Mouse (Mus musculus) stomach, postnatal 0 days (tissue): ENCODE data around the gene Ube2z. TPM values are rescaled to one million over a fixed set of nuclear protein-coding genes. Genes with fewer than 3 reads are reported as not detected.

Source experiments
- ATAC-seq: fragments of 200-750 bp; cut with Nextera tagmentation; 2 replicates; pipeline ENCODE4 v1.8.0; 2017; ENCODE audit not compliant: low FRiP score, low TSS enrichment
- DNase-seq: peaks from one replicate; pipeline ENCODE4 v3.0.0-alpha.2; 2016; ENCODE audit warnings: low spot score
- H3K27ac ChIP-seq: fragments of 300-500 bp; sonication (generic); replicated peaks from 2 replicates; pipeline ENCODE4 v1.5.1; 2014; ENCODE audit warnings: mild to moderate bottlenecking, control low read depth
- H3K27me3 ChIP-seq: fragments of 300-500 bp; sonication (generic); 2 replicates; pipeline ENCODE4 v1.6.1; 2014; ENCODE audit warnings: low read length; ENCODE audit not compliant: control insufficient read depth, insufficient read depth
- H3K36me3 ChIP-seq: fragments of 300-500 bp; sonication (generic); 2 replicates; pipeline ENCODE4 v1.6.1; 2014; ENCODE audit warnings: low read length, mixed read lengths; ENCODE audit not compliant: control insufficient read depth, insufficient read depth
- H3K4me1 ChIP-seq: fragments of 300-500 bp; sonication (generic); replicated peaks from 2 replicates; pipeline ENCODE4 v1.6.1; 2014; ENCODE audit warnings: antibody characterized with exemption; ENCODE audit not compliant: control insufficient read depth, insufficient read depth
- H3K4me2 ChIP-seq: fragments of 300-500 bp; sonication (generic); replicated peaks from 2 replicates; pipeline ENCODE4 v1.6.1; 2014; ENCODE audit warnings: low read depth, mild to moderate bottlenecking, control low read depth, moderate library complexity
- H3K4me3 ChIP-seq: fragments of 300-500 bp; sonication (generic); 2 replicates; pipeline ENCODE4 v1.5.1; 2014; ENCODE audit warnings: low read depth, low read length, control low read depth
- H3K9ac ChIP-seq: fragments of 300-500 bp; sonication (generic); 2 replicates; pipeline ENCODE4 v1.6.1; 2014; ENCODE audit warnings: mild to moderate bottlenecking, low read length, control low read depth, mixed read lengths
- H3K9me3 ChIP-seq: fragments of 300-500 bp; sonication (generic); 2 replicates; pipeline ENCODE4 v1.6.1; 2016; ENCODE audit warnings: low read length; ENCODE audit not compliant: control insufficient read depth
- CTCF ChIP-seq: IDR thresholded peaks from 2 replicates; pipeline ENCODE4 v1.5.1; 2016; ENCODE audit warnings: antibody characterized with exemption, low read depth, mild to moderate bottlenecking, moderate library complexity
- EP300 ChIP-seq: optimal IDR thresholded peaks from 2 replicates; pipeline ENCODE3; 2016; ENCODE audit warnings: antibody characterized with exemption
- WGBS: fragments of 180-500 bp; shearing (Covaris S2); extraction: QIAGEN DNeasy Blood & Tissue Kit; methylation state at CpG from one replicate; pipeline ENCODE4 v1.1.7; 2014; 5-methylcytosine and 5-hydroxymethylcytosine counted together
- polyA plus RNA-seq: library from polyadenylated mRNA; unstranded; fragments of >200 nt; fragmentation: Nextera tagmentation; extraction: Ambion mirVana; gene quantifications from 2 replicates; pipeline ENCODE4 v1.2.1, GENCODE M21; 2015

The Ube2z gene
- polyA plus RNA-seq, 1 experiment from 2014 or later: 26.4 TPM

DNA sequence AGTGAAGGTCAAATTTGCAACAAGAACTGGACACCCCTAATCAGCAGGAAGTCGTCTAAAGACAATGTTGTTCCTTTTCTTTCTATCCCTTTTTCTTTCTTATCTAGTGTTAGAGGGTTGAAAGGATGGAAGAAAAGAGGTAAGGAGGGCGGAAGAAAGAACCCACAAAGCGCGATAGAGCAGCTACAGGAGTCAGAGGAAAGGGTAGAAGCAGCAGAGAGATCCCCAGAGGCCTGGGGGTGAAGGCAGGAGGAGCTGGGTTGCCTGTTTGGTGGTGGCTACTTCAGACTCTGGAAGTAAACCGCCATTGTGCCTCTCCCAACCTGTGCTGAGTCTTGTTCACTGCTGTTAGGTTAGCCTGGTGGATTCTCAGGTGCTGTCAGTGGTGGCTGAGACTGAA, 37.1 kb downstream of the Ube2z start:
- H3K27ac ChIP-seq: no peak overlapping the region
- no peak overlapping the region for H3K9ac ChIP-seq
- no peak overlapping the region for H3K4me2 ChIP-seq
- no peaks in the 10 kb centered on the region for H3K27me3 ChIP-seq
- TF ChIP-seq EP300 (no peak), CTCF (no peak)
- H3K36me3 ChIP-seq: no peaks in the 10 kb centered on the region
- 62% methylated on average over 5 of the region's 5 CpGs for whole genome bisulfite sequencing
- DNase-seq (no peak), ATAC-seq (no peak)
- H3K4me3 ChIP-seq: no peak overlapping the region
- no peaks in the 10 kb centered on the region for H3K4me1 ChIP-seq
- no peaks in the 10 kb centered on the region for H3K9me3 ChIP-seq

DNA sequence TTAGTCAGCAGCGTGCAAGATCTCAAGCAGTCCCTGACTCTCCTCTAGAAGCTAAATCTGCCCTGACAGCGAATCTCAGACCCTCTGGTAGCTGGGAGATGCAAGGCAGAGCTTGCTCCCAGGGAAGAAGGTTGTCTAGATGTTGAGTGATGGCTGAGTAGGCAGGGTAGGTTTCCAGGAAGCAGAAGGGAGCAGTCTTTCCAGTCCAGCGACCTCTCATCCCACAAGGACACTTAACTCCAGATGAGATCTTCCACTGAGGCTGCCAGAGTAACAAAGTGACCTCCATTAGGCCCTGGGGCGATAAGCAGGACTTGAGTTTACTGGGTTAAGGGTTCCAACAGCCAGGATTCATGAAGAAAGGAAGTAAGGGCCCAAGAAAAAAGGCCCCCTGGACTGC, 44.6 kb downstream of the Ube2z start:
- WGBS: 57% methylated on average over 4 of the region's 4 CpGs
- H3K4me2 ChIP-seq: no peak overlapping the region

DNA sequence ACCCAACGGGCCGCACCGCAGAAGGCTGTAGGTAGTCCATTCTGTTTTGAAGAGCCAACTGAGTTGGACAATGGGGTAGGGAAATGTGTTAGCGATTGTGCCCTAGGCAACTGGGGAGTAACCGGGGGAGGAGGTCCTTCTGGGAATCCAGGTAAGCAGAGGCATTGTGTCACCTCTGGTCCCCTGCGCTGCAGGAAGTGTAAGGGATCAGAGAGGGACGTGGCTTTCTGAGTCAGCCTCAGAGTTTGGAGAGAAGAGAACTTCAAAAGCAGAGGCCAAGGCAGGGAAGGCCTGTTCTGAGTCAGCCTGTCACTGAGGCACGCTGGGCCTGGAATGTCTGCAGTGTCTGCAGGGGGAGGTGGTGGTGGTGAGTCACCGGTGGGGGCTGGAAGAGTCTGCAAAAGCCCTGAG, 47.2 kb downstream of the Ube2z start:
- H3K4me2 ChIP-seq: no peak overlapping the region
- no peak overlapping the region for H3K9ac ChIP-seq
- no peaks in the 10 kb centered on the region for H3K9me3 ChIP-seq
- H3K27me3 ChIP-seq: peaks cover 2% of the 10 kb centered on the region; the same call in 1 of the 2 replicates
- ATAC-seq: peak; percentile 89
- WGBS: 21% methylated on average over 9 of the region's 9 CpGs
- peak; percentile 49 for DNase-seq
- peak overlapping the region; percentile 35 for H3K27ac ChIP-seq
- no peak overlapping the region for H3K4me3 ChIP-seq
- TF ChIP-seq CTCF (no peak), EP300 (no peak)
- no peaks in the 10 kb centered on the region for H3K36me3 ChIP-seq
- no peaks in the 10 kb centered on the region for H3K4me1 ChIP-seq

More for the DNA sequence above, 44.6 kb downstream of the Ube2z start:
- Histone ChIP-seq H3K36me3 (no peaks in the 10 kb centered on the region), H3K9me3 (no peaks in the 10 kb centered on the region), H3K4me1 (no peaks in the 10 kb centered on the region), H3K4me3 (no peak overlapping the region), H3K27me3 (no peaks in the 10 kb centered on the region), H3K9ac (no peak overlapping the region), H3K27ac (no peak overlapping the region)
- TF ChIP-seq CTCF: no peak
- TF ChIP-seq EP300: no peak
- ATAC-seq (no peak), DNase-seq (no peak)

DNA sequence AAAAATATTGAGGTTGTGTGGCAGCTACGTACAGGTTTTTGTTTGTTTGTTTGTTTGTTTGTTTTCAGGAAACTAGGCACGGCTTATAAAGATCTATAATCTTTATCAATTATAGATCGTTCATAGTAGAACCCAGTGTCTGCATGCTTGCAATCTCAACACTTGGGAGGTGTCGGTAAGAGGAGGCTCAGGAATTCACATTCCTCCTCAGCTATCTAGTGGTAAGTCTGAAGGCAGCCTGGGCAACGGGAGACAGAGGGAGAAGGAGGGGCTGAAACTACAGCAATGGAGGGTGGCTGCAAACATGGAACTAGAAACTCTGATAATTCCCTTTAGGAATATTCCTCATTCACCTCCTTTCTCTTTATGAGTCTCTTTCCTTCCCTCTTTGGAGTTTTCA, 49.8 kb downstream of the Ube2z start:
- ATAC-seq (no peak), DNase-seq (no peak)
- 29% methylated on average over 5 of the region's 5 CpGs for WGBS
- Histone ChIP-seq H3K9ac (no peak overlapping the region), H3K36me3 (no peaks in the 10 kb centered on the region), H3K9me3 (no peaks in the 10 kb centered on the region), H3K4me2 (no peak overlapping the region), H3K4me1 (no peaks in the 10 kb centered on the region), H3K4me3 (no peak overlapping the region), H3K27me3 (peaks cover 5% of the 10 kb centered on the region; the same call in 1 of the 2 replicates), H3K27ac (no peak overlapping the region)
- no peak for TF ChIP-seq CTCF
- TF ChIP-seq EP300: no peak

DNA sequence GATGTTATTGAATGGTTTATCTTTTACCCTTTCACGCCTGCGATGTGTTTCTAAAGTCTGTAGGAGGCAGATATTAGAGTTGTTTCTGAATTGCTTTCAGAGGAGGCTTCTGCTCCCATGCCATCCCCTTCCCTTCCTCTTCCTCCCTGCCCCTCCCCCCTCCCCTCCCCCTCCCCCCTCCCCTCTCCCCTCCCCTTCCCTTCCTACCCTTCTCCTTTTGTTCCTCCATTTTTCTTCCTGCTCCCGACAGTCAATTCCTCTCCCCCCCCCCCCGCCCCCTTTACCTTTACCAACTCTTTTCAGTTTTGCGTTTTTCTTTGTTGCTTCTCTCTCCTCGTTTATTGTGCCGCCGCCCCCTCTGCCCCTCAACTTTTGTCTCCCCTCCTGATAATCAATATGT, 53.2 kb downstream of the Ube2z start:
- peaks cover 8% of the 10 kb centered on the region; the same call in 1 of the 2 replicates for H3K27me3 ChIP-seq
- ATAC-seq (no peak), DNase-seq (no peak)
- no peak overlapping the region for H3K4me3 ChIP-seq
- TF ChIP-seq CTCF: no peak
- no peak for TF ChIP-seq EP300
- H3K27ac ChIP-seq: no peak overlapping the region
- no peaks in the 10 kb centered on the region for H3K36me3 ChIP-seq
- no peak overlapping the region for H3K4me2 ChIP-seq
- no peaks in the 10 kb centered on the region for H3K9me3 ChIP-seq
- 5% methylated on average over 5 of the region's 8 CpGs for WGBS
- no peak overlapping the region for H3K9ac ChIP-seq
- no peaks in the 10 kb centered on the region for H3K4me1 ChIP-seq

DNA sequence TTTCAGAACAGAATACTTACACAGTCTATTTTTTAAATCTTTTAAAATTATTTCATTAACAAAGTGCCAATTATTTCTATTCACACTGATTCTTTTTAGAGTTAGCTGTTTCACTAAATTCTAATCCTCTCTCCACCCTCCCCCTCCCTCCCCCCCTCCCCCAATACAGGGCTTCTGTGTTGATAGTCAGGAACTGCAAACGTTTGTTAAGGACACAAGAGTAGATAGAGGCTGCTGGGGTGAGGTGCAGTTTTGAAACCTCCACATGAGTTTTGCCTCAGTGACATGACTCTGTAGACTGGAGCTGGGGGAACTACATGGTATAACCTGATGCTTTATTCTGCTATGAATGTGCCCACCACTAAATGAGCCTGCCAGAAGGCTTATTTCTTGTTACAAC, 56.4 kb downstream of the Ube2z start:
- no peak overlapping the region for H3K4me2 ChIP-seq
- H3K9ac ChIP-seq: no peak overlapping the region
- 0 out of 2 replicates have a peak, but pooled peaks cover 4% of the 10 kb centered on the region for H3K4me1 ChIP-seq
- TF ChIP-seq CTCF (no peak), EP300 (no peak)
- DNase-seq (no peak), ATAC-seq (no peak)
- H3K36me3 ChIP-seq: no peaks in the 10 kb centered on the region
- 26% methylated on average over 1 of the region's 1 CpGs for WGBS
- H3K4me3 ChIP-seq: no peak overlapping the region
- peaks cover 10% of the 10 kb centered on the region; the same call in 1 of the 2 replicates for H3K27me3 ChIP-seq
- no peak overlapping the region for H3K27ac ChIP-seq
- no peaks in the 10 kb centered on the region for H3K9me3 ChIP-seq
